Mouse (Mus musculus) liver, embryonic 16.5 days (tissue): ENCODE measurements around the gene Nus1. TPM values are rescaled to one million over a fixed set of nuclear protein-coding genes. Genes with fewer than 3 reads are reported as not detected.

Experiments
- ATAC-seq: fragments of 200-750 bp; cut with Nextera tagmentation; 2 replicates; pipeline ENCODE4 v1.8.0; 2017; ENCODE audit warnings: low read depth, mild to moderate bottlenecking, moderate number of reproducible peaks, moderate library complexity
- H3K27ac ChIP-seq: fragments of 300-500 bp; sonication (generic); 2 replicates; pipeline ENCODE4 v1.5.1; 2014; ENCODE audit warnings: mild to moderate bottlenecking, low read length
- H3K27me3 ChIP-seq: fragments of 300-500 bp; sonication (generic); 2 replicates; pipeline ENCODE4 v1.6.1; 2014; ENCODE audit warnings: low read depth, low read length, mixed read lengths; ENCODE audit not compliant: control insufficient read depth, insufficient read depth
- H3K36me3 ChIP-seq: fragments of 300-500 bp; sonication (generic); 2 replicates; pipeline ENCODE4 v1.6.1; 2014; ENCODE audit warnings: mild to moderate bottlenecking; ENCODE audit not compliant: control insufficient read depth, insufficient read depth
- H3K4me1 ChIP-seq: fragments of 300-500 bp; sonication (generic); 2 replicates; pipeline ENCODE4 v1.6.1; 2014; ENCODE audit warnings: low read depth, low read length, mixed read lengths; ENCODE audit not compliant: control insufficient read depth
- H3K4me2 ChIP-seq: fragments of 300-500 bp; sonication (generic); 2 replicates; pipeline ENCODE4 v1.6.1; 2014; ENCODE audit warnings: low read depth, low read length, mixed read lengths
- H3K4me3 ChIP-seq: fragments of 300-500 bp; sonication (generic); 2 replicates; pipeline ENCODE4 v1.5.1; 2014; ENCODE audit warnings: low read depth, mild to moderate bottlenecking, low read length
- H3K9ac ChIP-seq: fragments of 300-500 bp; sonication (generic); 2 replicates; pipeline ENCODE4 v1.6.1; 2014; ENCODE audit warnings: low read depth, low read length
- H3K9me3 ChIP-seq: fragments of 300-500 bp; sonication (generic); replicated peaks from 2 replicates; pipeline ENCODE4 v1.6.1; 2016; ENCODE audit warnings: low read length; ENCODE audit not compliant: control insufficient read depth
- WGBS: fragments of 180-500 bp; shearing (Covaris S2); extraction: QIAGEN DNeasy Blood & Tissue Kit; methylation state at CpG from one replicate; pipeline ENCODE4 v1.1.7; 2014; ENCODE audit not compliant: insufficient replicate concordance; 5-methylcytosine and 5-hydroxymethylcytosine counted together
- polyA plus RNA-seq: library from polyadenylated mRNA; unstranded; fragments of >200 nt; fragmentation: Nextera tagmentation; extraction: Ambion mirVana; gene quantifications from 2 replicates; pipeline ENCODE4 v1.2.1, GENCODE M21; 2015

The Nus1 gene
- polyA plus RNA-seq = 4.1 and 4.3 TPM in 2 replicates

- H3K9me3 ChIP-seq = no peaks in the 10 kb centered on the region
- H3K36me3 ChIP-seq = no peaks in the 10 kb centered on the region
- under 1% methylated on average over 73 of the region's 79 CpGs for WGBS
- peak; percentile 97 for ATAC-seq
- H3K4me2 ChIP-seq = peak within 1 kb of the TSS; percentile 87
- H3K9ac ChIP-seq = peak within 1 kb of the TSS; percentile 79
- H3K27ac ChIP-seq = peak within 1 kb of the TSS; percentile 73
- peaks cover 18% of the 10 kb centered on the region for H3K4me1 ChIP-seq
- H3K27me3 ChIP-seq = no peaks in the 10 kb centered on the region
- H3K4me3 ChIP-seq = peak within 1 kb of the TSS; percentile 83
These were observed at the start of gene Nus1 for GRCm38 (mm10) chr10:52417299-52417997. Gene Nus1, plus strand, starts transcription at chr10:52417547.

- no peak overlapping the region for H3K9ac ChIP-seq
These were observed 49.0 kb upstream of the Nus1 start for GRCm38 (mm10) chr10:52368376-52368775.

GRCm38 (mm10) chr10:52373834-52374233, 43.5 kb upstream of the Nus1 start:
- Histone ChIP-seq H3K9me3 (no peaks in the 10 kb centered on the region), H3K27me3 (no peaks in the 10 kb centered on the region), H3K27ac (no peak overlapping the region), H3K36me3 (no peaks in the 10 kb centered on the region), H3K4me2 (no peak overlapping the region), H3K4me1 (peaks cover 3% of the 10 kb centered on the region), H3K4me3 (no peak overlapping the region), H3K9ac (no peak overlapping the region)
- ATAC-seq = no peak
- WGBS = 68% methylated on average over 4 of the region's 4 CpGs

More at GRCm38 (mm10) chr10:52368376-52368775, 49.0 kb upstream of the Nus1 start:
- H3K4me1 ChIP-seq = no peaks in the 10 kb centered on the region
- no peak overlapping the region for H3K4me2 ChIP-seq
- H3K9me3 ChIP-seq = no peaks in the 10 kb centered on the region
- no peak overlapping the region for H3K4me3 ChIP-seq
- 71% methylated on average over 4 of the region's 4 CpGs for WGBS
- H3K27ac ChIP-seq = no peak overlapping the region
- H3K36me3 ChIP-seq = no peaks in the 10 kb centered on the region
- ATAC-seq = no peak
- H3K27me3 ChIP-seq = no peaks in the 10 kb centered on the region

- no peak for ATAC-seq
- H3K4me1 ChIP-seq = peaks cover 3% of the 10 kb centered on the region
- no peak overlapping the region for H3K9ac ChIP-seq
These were observed 42.7 kb upstream of the Nus1 start for GRCm38 (mm10) chr10:52374651-52375050.

GRCm38 (mm10) chr10:52376422-52376821, 40.9 kb upstream of the Nus1 start:
- H3K27ac ChIP-seq = no peak overlapping the region
- no peak overlapping the region for H3K4me2 ChIP-seq
- no peak for ATAC-seq
- no peak overlapping the region for H3K4me3 ChIP-seq
- no peak overlapping the region for H3K9ac ChIP-seq
- 47% methylated on average over 2 of the region's 2 CpGs for WGBS
- H3K36me3 ChIP-seq = no peaks in the 10 kb centered on the region
- peaks cover 6% of the 10 kb centered on the region for H3K4me1 ChIP-seq
- no peaks in the 10 kb centered on the region for H3K9me3 ChIP-seq
- H3K27me3 ChIP-seq = no peaks in the 10 kb centered on the region

More at GRCm38 (mm10) chr10:52374651-52375050, 42.7 kb upstream of the Nus1 start:
- no peak overlapping the region for H3K27ac ChIP-seq
- H3K4me3 ChIP-seq = no peak overlapping the region
- no peaks in the 10 kb centered on the region for H3K27me3 ChIP-seq
- no peaks in the 10 kb centered on the region for H3K9me3 ChIP-seq
- H3K4me2 ChIP-seq = no peak overlapping the region
- no peaks in the 10 kb centered on the region for H3K36me3 ChIP-seq

DNA sequence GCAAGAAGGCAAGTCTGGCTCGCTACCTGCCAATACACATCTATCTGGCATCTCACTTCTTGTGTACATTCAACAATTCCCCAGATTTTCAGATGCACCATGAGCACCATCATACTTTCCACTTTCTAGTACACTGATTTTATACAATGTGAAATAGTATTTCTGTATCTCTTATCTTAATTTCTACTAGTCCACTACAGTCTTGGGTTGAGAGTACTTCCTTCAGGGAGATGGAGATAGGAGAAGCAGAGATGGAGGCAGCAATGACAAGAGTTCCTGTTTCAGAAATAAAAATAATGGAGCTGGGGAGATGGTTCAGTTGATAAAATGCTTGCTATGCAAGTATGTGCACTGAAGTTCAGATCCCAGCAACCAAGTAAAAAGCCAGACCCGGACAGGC, 39.5 kb upstream of the Nus1 start:
- Histone ChIP-seq H3K27me3 (no peaks in the 10 kb centered on the region), H3K4me2 (no peak overlapping the region), H3K27ac (no peak overlapping the region), H3K36me3 (no peaks in the 10 kb centered on the region), H3K4me3 (no peak overlapping the region), H3K9me3 (no peaks in the 10 kb centered on the region), H3K4me1 (peaks cover 8% of the 10 kb centered on the region), H3K9ac (no peak overlapping the region)
- WGBS = 80% methylated on average over 2 of the region's 2 CpGs
- no peak for ATAC-seq

DNA sequence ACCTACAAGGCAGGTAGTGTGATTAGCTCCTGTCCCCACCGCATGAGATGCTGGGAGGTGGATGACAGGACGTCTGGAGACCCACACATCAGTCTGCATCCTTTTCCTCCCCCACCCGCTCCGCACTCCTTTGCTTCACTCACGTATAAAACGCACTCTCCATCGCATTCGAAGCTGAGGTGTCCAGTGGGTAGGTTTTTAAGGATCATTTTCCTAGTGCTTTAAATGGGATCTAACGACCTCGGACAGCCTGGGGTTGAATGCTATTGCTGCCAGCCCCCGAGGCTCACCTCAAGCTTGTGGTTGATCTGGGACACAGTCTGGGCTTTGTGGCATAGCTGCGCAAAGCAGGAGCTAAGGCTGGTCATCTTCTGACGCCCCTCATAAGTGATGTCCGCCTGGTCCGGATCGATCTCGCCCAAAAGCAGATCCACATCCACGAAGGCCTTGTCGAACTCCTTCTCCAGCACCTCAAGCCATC, 36.0 kb upstream of the Nus1 start:
- H3K4me3 ChIP-seq = peak overlapping the region; percentile 90
- H3K4me1 ChIP-seq = peaks cover 11% of the 10 kb centered on the region
- no peaks in the 10 kb centered on the region for H3K27me3 ChIP-seq
- WGBS = 0% methylated on average over 19 of the region's 19 CpGs
- peak overlapping the region; percentile 94 for H3K9ac ChIP-seq
- peak overlapping the region; percentile 77 for H3K27ac ChIP-seq
- ATAC-seq = peak; percentile 8; the same call in 1 of the 2 replicates
- H3K9me3 ChIP-seq = no peaks in the 10 kb centered on the region
- no peaks in the 10 kb centered on the region for H3K36me3 ChIP-seq
- peak overlapping the region; percentile 94 for H3K4me2 ChIP-seq

- Histone ChIP-seq H3K4me2 (peak within 1 kb of the TSS; percentile 94), H3K4me1 (peaks cover 11% of the 10 kb centered on the region), H3K9me3 (no peaks in the 10 kb centered on the region), H3K36me3 (no peaks in the 10 kb centered on the region), H3K4me3 (peak within 1 kb of the TSS; percentile 90), H3K27me3 (no peaks in the 10 kb centered on the region), H3K27ac (peak within 1 kb of the TSS; percentile 86), H3K9ac (peak within 1 kb of the TSS; percentile 94)
- under 1% methylated on average over 58 of the region's 71 CpGs for WGBS
- peak; percentile 97 for ATAC-seq
These were observed 35.3 kb upstream of the Nus1 start, which contains the start of gene Gopc for GRCm38 (mm10) chr10:52381845-52382591. Gene Gopc, minus strand, starts transcription at chr10:52382124.

- Histone ChIP-seq H3K4me2 (peak overlapping the region; percentile 94), H3K36me3 (no peaks in the 10 kb centered on the region), H3K4me1 (peaks cover 9% of the 10 kb centered on the region), H3K27ac (no peak overlapping the region; the same call in 1 of the 2 replicates), H3K4me3 (peak overlapping the region; percentile 90), H3K9ac (peak overlapping the region; percentile 76), H3K27me3 (no peaks in the 10 kb centered on the region), H3K9me3 (no peaks in the 10 kb centered on the region)
- no peak for ATAC-seq
- 77% methylated on average over 6 of the region's 6 CpGs for WGBS
These were observed 34.3 kb upstream of the Nus1 start for GRCm38 (mm10) chr10:52383022-52383421.
